Mouse (Mus musculus) embryonic fibroblast, embryonic 13.5 days (primary cell): ENCODE measurements at regions not wholly inside any gene's neighbourhood (a gene's known extent, or its start where the extent isn't known, plus 50 kb on each side); places are given as distances from the start of the nearest gene placed in this dataset.

ENCODE experiments used
- CTCF ChIP-seq: IDR thresholded peaks from 2 replicates; pipeline ENCODE4 v1.5.1; 2011; ENCODE audit warnings: mild to moderate bottlenecking, control low read depth, low read length, moderate library complexity, borderline replicate concordance; ENCODE audit not compliant: insufficient read depth
- POLR2A ChIP-seq: IDR thresholded peaks from 2 replicates; pipeline ENCODE4 v1.6.1; 2011; ENCODE audit warnings: low read depth, mild to moderate bottlenecking, control low read depth, low read length, moderate library complexity

- TF ChIP-seq POLR2A (no peak), CTCF (no peak)
Measured at GRCm38 (mm10) chr11:114392161-114392560, 276.2 kb upstream of the Rpl38 start.
